Mouse (Mus musculus): Measurements from ENCODE around the gene Slc4a2. TPM values are rescaled to one million over a fixed set of nuclear protein-coding genes. Genes with fewer than 3 reads are reported as not detected.

Slc4a2 gene
- polyA plus RNA-seq (2017; shearing (Covaris generic)), result 10 to 100 TPM; 22.6 to 29.7 TPM

DNA sequence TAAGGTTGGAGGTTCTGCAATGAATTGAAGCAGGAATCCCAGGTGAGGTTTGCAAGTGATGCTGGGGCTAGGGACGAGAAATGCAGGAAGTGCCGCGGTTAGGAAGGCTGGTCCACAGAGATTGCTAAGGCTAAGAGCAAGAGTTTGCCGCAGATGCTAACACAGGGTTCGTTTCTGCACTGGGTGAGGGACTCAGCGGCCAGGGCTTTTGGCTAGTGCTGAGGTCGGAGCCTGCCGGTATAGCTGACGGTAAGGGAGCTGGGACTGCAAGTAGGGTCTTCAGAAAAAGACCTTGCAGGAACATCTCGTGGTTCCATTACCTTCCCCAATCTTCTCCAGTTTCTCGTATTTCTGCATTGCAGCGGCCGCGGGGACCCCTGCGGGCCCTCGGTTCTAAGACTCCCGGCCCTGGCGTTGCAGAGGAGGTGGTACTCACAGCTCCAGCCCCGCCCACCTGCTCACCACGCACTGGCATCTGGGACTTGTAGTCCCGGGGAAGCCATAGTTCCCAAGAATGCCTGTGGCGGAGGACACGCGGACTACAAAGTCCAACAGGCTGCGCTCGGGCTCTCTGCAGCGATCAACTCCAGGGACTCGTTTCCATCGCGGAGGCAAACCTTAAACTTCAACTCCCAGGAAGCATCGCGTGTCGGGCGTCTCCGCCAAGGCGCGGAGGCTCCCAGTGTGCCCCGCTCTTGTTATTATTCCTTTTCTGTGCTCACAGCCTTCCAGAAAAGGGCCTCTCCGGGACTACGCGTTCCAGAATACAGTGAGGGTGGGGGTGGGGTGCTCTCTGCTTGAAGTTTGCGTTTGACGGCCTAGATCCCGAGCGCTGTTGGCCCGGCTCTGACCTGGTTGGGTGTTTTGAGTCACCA, at the start of gene Slc4a2, which contains the start of gene Cdk5:
Gene Slc4a2 (plus strand): TSS at position 709 of the 875 bp plus-strand sequence.
Gene Cdk5 (minus strand): TSS at position 402 of the 875 bp plus-strand sequence.

DNA sequence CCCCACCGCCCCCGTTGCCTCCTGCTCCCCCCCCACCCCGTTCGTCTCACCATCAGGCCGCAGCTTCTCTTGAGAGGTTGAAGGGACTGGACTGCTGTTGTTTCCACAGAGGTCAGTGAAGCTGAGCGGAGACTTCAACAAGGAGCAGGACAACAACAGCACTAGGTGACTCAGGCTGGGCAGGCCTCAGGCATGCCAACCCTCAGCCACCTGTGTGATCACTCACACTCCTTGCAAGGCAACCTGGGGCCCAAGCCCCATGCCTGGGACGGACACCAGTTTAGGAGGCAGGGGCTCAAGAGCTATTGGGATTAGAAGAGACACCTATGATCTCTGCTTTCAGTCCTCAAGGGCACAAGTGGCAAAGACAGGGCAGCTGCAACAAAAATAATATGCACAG, 31.8 kb upstream of the Slc4a2 start, which contains the start of gene Atg9b:
Gene Atg9b (minus strand): TSS at position 280 of the 400 bp plus-strand sequence.

GRCm38 (mm10) chr5:24393392-24393997, 30.1 kb upstream of the Slc4a2 start, which contains the start of gene Abcb8:
Gene Abcb8 (plus strand): TSS chr5:24393663.

GRCm38 (mm10) chr5:24413042-24413693, 10.5 kb upstream of the Slc4a2 start, which contains the start of gene Asic3:
Gene Asic3 (plus strand): TSS chr5:24413392.

GRCm38 (mm10) chr5:24444746-24445427, 21.2 kb downstream of the Slc4a2 start, which contains the start of gene Fastk:
Gene Fastk (minus strand): TSS chr5:24445287.

DNA sequence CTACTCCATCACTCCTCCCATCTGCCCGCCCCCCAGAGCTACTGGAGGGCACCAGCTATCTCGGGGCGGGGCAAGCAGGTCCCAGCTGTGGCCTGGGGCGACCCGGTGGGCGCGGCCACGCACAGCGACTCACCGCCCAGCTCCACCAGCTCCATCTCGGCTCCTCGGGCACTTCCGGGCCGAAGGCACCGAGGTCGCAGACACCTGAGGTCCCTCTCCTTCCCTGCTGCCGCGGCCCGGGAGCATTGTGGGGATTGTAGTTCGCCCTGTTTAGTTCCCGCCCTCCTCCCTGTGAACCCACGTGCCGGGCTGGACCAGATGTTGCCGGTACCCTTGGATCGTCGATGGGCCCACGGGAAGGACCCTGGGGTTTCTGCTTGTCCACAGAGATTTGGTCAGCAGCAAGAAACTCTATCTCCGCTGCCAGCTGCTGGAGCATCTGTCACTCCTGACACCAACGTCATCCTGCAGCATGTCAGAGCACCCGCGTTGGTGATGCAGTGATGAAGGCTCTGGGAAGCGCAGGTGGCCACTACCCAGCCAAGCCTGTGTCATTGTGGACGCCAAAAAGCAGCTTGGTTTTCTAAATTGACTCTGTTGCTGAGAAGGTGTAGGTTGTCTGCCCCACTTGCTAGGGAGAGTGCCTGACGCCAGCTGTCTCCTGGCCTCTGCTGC, 24.1 kb downstream of the Slc4a2 start, which contains the start of gene Tmub1:
Gene Tmub1 (minus strand): TSS at position 231 of the 675 bp plus-strand sequence.

DNA sequence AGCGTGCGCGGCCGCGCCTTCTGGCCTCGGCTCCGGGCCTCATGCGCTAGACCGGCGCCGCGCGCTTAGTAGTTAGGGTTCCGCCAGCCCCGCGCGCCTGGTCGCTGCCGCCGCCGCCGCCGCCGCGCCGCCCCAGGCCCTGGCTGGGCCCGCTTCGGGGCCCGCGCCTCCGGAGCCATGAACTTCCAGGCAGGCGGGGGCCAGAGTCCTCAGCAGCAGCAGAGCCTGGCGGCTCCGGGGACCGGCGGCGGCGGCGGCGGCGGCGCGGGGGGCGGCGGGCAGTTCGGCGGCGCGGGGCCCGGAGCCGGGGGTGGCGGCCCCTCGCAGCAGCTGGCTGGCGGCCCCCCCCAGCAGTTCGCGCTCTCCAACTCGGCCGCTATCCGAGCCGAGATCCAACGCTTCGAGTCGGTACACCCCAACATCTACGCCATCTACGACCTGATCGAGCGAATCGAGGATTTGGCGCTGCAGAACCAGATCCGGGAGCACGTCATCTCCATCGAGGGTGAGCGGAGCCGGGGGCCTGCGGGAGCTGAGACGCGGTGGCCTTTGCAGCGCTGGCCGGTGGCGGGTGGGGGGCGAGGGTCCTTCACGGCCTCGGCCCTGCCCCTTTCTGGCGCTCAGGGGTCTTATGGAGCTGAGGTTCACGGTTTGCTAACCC, 28.5 kb downstream of the Slc4a2 start, which contains the start of gene Agap3:
Gene Agap3 (plus strand): TSS at position 148 of the 661 bp plus-strand sequence.

Other genes with a start within 250 kb of the Slc4a2 start
- 1 to 10 TPM; 2.1 to 3.2 TPM for gene Kcnh2, start 72.2 kb upstream of the Slc4a2 start, polyA plus RNA-seq (2017; shearing (Covaris generic))
- gene Nos3, start 59.0 kb upstream of the Slc4a2 start, polyA plus RNA-seq (2017; shearing (Covaris generic)), result under 1 TPM; 0.14 to 0.27 TPM
- 1 to 10 TPM in 1 of 2 experiments, under 1 TPM in 1; 1.00 to 1.1 TPM for gene Atg9b, start 31.7 kb upstream of the Slc4a2 start, polyA plus RNA-seq (2017; shearing (Covaris generic))
- 10 to 100 TPM; 21.5 to 24.9 TPM for gene Abcb8, start 30.2 kb upstream of the Slc4a2 start, polyA plus RNA-seq (2017; shearing (Covaris generic))
- gene Asic3, start 10.4 kb upstream of the Slc4a2 start, polyA plus RNA-seq (2017; shearing (Covaris generic)), result not detected
- 100 to 1,000 TPM in 1 of 2 experiments, 10 to 100 TPM in 1; 83.9 to 101 TPM for gene Cdk5, start 307 bp upstream of the Slc4a2 start, polyA plus RNA-seq (2017; shearing (Covaris generic))
- 100 to 1,000 TPM; 103 to 108 TPM for gene Fastk, start 21.4 kb downstream of the Slc4a2 start, polyA plus RNA-seq (2017; shearing (Covaris generic))
- gene Tmub1, start 24.0 kb downstream of the Slc4a2 start, polyA plus RNA-seq (2017; shearing (Covaris generic)), result 10 to 100 TPM; 56.9 to 63.6 TPM
- 10 to 100 TPM; 39.7 to 47.0 TPM for gene Agap3, start 28.3 kb downstream of the Slc4a2 start, polyA plus RNA-seq (2017; shearing (Covaris generic))
- under 1 TPM in 1 of 2 experiments, not detected in 1; 0.05 TPM for gene Gbx1, start 103.4 kb downstream of the Slc4a2 start, polyA plus RNA-seq (2017; shearing (Covaris generic))
- under 1 TPM in 1 of 2 experiments, not detected in 1; 0.07 TPM for gene Asb10, start 117.1 kb downstream of the Slc4a2 start, polyA plus RNA-seq (2017; shearing (Covaris generic))
- gene 4931409K22Rik, start 133.0 kb downstream of the Slc4a2 start, polyA plus RNA-seq (2017; shearing (Covaris generic)), result not detected
- 10 to 100 TPM; 62.4 to 65.3 TPM for gene Abcf2, start 153.6 kb downstream of the Slc4a2 start, polyA plus RNA-seq (2017; shearing (Covaris generic))
- gene Chpf2, start 162.9 kb downstream of the Slc4a2 start, polyA plus RNA-seq (2017; shearing (Covaris generic)), result 10 to 100 TPM; 23.6 to 33.5 TPM
- gene Smarcd3, start 200.6 kb downstream of the Slc4a2 start, polyA plus RNA-seq (2017; shearing (Covaris generic)), result 1 to 10 TPM; 1.0 to 4.9 TPM